Mouse (Mus musculus) right cerebral cortex, postnatal 14 days (tissue): ENCODE measurements around the gene Gm12253.

Experiments used
- DNase-seq: peaks from one replicate; pipeline ENCODE4 v3.0.0; 2022

The Gm12253 gene

GRCm38 (mm10) chr11:58432259-58432658 lies at the start of gene Gm12253:
TSS of gene Gm12253 (plus strand) at chr11:58432559.
- DNase-seq: no peak

GRCm38 (mm10) chr11:58399985-58400645 lies 32.2 kb upstream of the Gm12253 start:
- DNase-seq: no peak

GRCm38 (mm10) chr11:58400655-58401054 lies 31.7 kb upstream of the Gm12253 start:
- no peak for DNase-seq

GRCm38 (mm10) chr11:58408066-58408465 lies 24.3 kb upstream of the Gm12253 start:
- DNase-seq: no peak

GRCm38 (mm10) chr11:58418336-58418735 lies 14.0 kb upstream of the Gm12253 start:
- DNase-seq: no peak

GRCm38 (mm10) chr11:58420815-58421214 lies 11.5 kb upstream of the Gm12253 start, which contains the start of gene 1810065E05Rik:
TSS of gene 1810065E05Rik (plus strand) at chr11:58421111.
- no peak for DNase-seq

- DNase-seq: no peak
Measured at GRCm38 (mm10) chr11:58437866-58438265, 5.5 kb downstream of the Gm12253 start.

- DNase-seq: no peak
Measured at GRCm38 (mm10) chr11:58452759-58453158, 20.4 kb downstream of the Gm12253 start, which contains the start of gene Lypd9. TSS of gene Lypd9 (minus strand) at chr11:58452923.

- no peak for DNase-seq
Measured at GRCm38 (mm10) chr11:58453592-58453991, 21.2 kb downstream of the Gm12253 start.

GRCm38 (mm10) chr11:58462170-58462569 lies 29.8 kb downstream of the Gm12253 start, which contains the start of gene Olfr30:
TSS of gene Olfr30 (minus strand) at chr11:58462270.
- DNase-seq: no peak
